Mouse (Mus musculus) lung, embryonic 16.5 days (tissue): Measurements from ENCODE around the gene Ttc41. TPM values are rescaled to one million over a fixed set of nuclear protein-coding genes. Genes with fewer than 3 reads are reported as not detected.

Experiments used
- ATAC-seq: fragments of 200-750 bp; cut with Nextera tagmentation; 2 replicates; pipeline ENCODE4 v1.8.0; 2017; ENCODE audit warnings: low read depth, mild to moderate bottlenecking, moderate library complexity
- H3K27ac ChIP-seq: fragments of 300-500 bp; sonication (generic); 2 replicates; pipeline ENCODE4 v1.5.1; 2014; ENCODE audit warnings: mild to moderate bottlenecking, control low read depth, low read length
- H3K27me3 ChIP-seq: fragments of 300-500 bp; sonication (generic); 2 replicates; pipeline ENCODE4 v1.6.1; 2014; ENCODE audit warnings: low read depth, low read length, mixed read lengths; ENCODE audit not compliant: control insufficient read depth, insufficient read depth
- H3K36me3 ChIP-seq: fragments of 300-500 bp; sonication (generic); 2 replicates; pipeline ENCODE4 v1.6.1; 2014; ENCODE audit warnings: low read length; ENCODE audit not compliant: control insufficient read depth, insufficient read depth
- H3K4me1 ChIP-seq: fragments of 300-500 bp; sonication (generic); replicated peaks from 2 replicates; pipeline ENCODE4 v1.6.1; 2014; ENCODE audit warnings: low read length, mixed read lengths; ENCODE audit not compliant: control insufficient read depth, insufficient read depth
- H3K4me2 ChIP-seq: fragments of 300-500 bp; sonication (generic); 2 replicates; pipeline ENCODE4 v1.6.1; 2014; ENCODE audit warnings: low read depth, low read length, control low read depth
- H3K4me3 ChIP-seq: fragments of 300-500 bp; sonication (generic); 2 replicates; pipeline ENCODE4 v1.5.1; 2014; ENCODE audit warnings: mild to moderate bottlenecking, low read length, control low read depth
- H3K9ac ChIP-seq: fragments of 300-500 bp; sonication (generic); 2 replicates; pipeline ENCODE4 v1.6.1; 2014; ENCODE audit warnings: low read length, control low read depth
- H3K9me3 ChIP-seq: fragments of 300-500 bp; sonication (generic); 2 replicates; pipeline ENCODE4 v1.6.1; 2016; ENCODE audit warnings: low read length; ENCODE audit not compliant: control insufficient read depth
- WGBS: fragments of 180-500 bp; shearing (Covaris S2); extraction: QIAGEN DNeasy Blood & Tissue Kit; methylation state at CpG from one replicate; pipeline ENCODE4 v1.1.7; 2014; 5-methylcytosine and 5-hydroxymethylcytosine counted together
- polyA plus RNA-seq: library from polyadenylated mRNA; unstranded; fragments of >200 nt; fragmentation: Nextera tagmentation; extraction: Ambion mirVana; gene quantifications from 2 replicates; pipeline ENCODE4 v1.2.1, GENCODE M21; 2015

Gene Ttc41
- polyA plus RNA-seq, 1 experiment from 2014 or later: 1.3 TPM

GRCm38 (mm10) chr10:86704141-86704540, 1.5 kb upstream of the Ttc41 start:
- H3K36me3 ChIP-seq: peaks cover 35% of the 10 kb centered on the region
- no peak for ATAC-seq
- peak overlapping the region; percentile 95 for H3K4me3 ChIP-seq
- 1% methylated on average over 8 of the region's 8 CpGs for WGBS
- no peaks in the 10 kb centered on the region for H3K9me3 ChIP-seq
- peak overlapping the region; percentile 95 for H3K4me2 ChIP-seq
- peak overlapping the region; percentile 99; the same call in 1 of the 2 replicates for H3K27ac ChIP-seq
- peak overlapping the region; percentile 98 for H3K9ac ChIP-seq
- H3K4me1 ChIP-seq: peaks cover 47% of the 10 kb centered on the region
- H3K27me3 ChIP-seq: no peaks in the 10 kb centered on the region

GRCm38 (mm10) chr10:86704589-86705191, 921 bp upstream of the Ttc41 start:
- Histone ChIP-seq H3K27me3 (no peaks in the 10 kb centered on the region), H3K4me2 (peak overlapping the region; percentile 95), H3K27ac (peak overlapping the region; percentile 99), H3K9ac (peak overlapping the region; percentile 98), H3K4me1 (peaks cover 41% of the 10 kb centered on the region), H3K9me3 (no peaks in the 10 kb centered on the region), H3K4me3 (peak overlapping the region; percentile 95), H3K36me3 (peaks cover 29% of the 10 kb centered on the region)
- WGBS: 0% methylated on average over 33 of the region's 33 CpGs
- ATAC-seq: peak; percentile 2

- H3K4me1 ChIP-seq: peaks cover 28% of the 10 kb centered on the region
- H3K27me3 ChIP-seq: no peaks in the 10 kb centered on the region
- 2% methylated on average over 33 of the region's 33 CpGs for WGBS
- ATAC-seq: peak; percentile 87
- peak overlapping the region; percentile 54 for H3K4me2 ChIP-seq
- H3K27ac ChIP-seq: peak overlapping the region; percentile 99
- H3K9ac ChIP-seq: peak overlapping the region; percentile 77
- peak overlapping the region; percentile 95 for H3K4me3 ChIP-seq
- H3K36me3 ChIP-seq: peaks cover 17% of the 10 kb centered on the region
- H3K9me3 ChIP-seq: no peaks in the 10 kb centered on the region
Measured at GRCm38 (mm10) chr10:86705922-86706752, 526 bp downstream of the Ttc41 start.

- H3K4me1 ChIP-seq: peaks cover 22% of the 10 kb centered on the region
- H3K9me3 ChIP-seq: no peaks in the 10 kb centered on the region
- WGBS: 83% methylated on average over 3 of the region's 3 CpGs
- no peak overlapping the region; the same call in 1 of the 2 replicates for H3K4me2 ChIP-seq
- no peak overlapping the region for H3K9ac ChIP-seq
- no peak overlapping the region for H3K27ac ChIP-seq
- H3K36me3 ChIP-seq: peaks cover 11% of the 10 kb centered on the region
- no peak for ATAC-seq
- no peak overlapping the region for H3K4me3 ChIP-seq
- no peaks in the 10 kb centered on the region for H3K27me3 ChIP-seq
Measured at GRCm38 (mm10) chr10:86707134-86707533, 1.5 kb downstream of the Ttc41 start.

GRCm38 (mm10) chr10:86712156-86712555, 6.5 kb downstream of the Ttc41 start:
- Histone ChIP-seq H3K9me3 (no peaks in the 10 kb centered on the region), H3K4me1 (no peaks in the 10 kb centered on the region), H3K27ac (no peak overlapping the region), H3K4me3 (no peak overlapping the region), H3K4me2 (no peak overlapping the region), H3K27me3 (no peaks in the 10 kb centered on the region), H3K36me3 (no peaks in the 10 kb centered on the region), H3K9ac (no peak overlapping the region)
- 75% methylated on average over 3 of the region's 3 CpGs for WGBS
- no peak for ATAC-seq

- Histone ChIP-seq H3K27ac (peak overlapping the region; percentile 28), H3K9me3 (no peaks in the 10 kb centered on the region), H3K36me3 (no peaks in the 10 kb centered on the region), H3K4me3 (peak overlapping the region; percentile 43), H3K4me1 (peaks cover 9% of the 10 kb centered on the region; the same call in 1 of the 2 replicates), H3K4me2 (peak overlapping the region; percentile 68), H3K9ac (peak overlapping the region; percentile 69), H3K27me3 (no peaks in the 10 kb centered on the region)
- 1% methylated on average over 12 of the region's 12 CpGs for WGBS
- ATAC-seq: peak; percentile 84
Measured at GRCm38 (mm10) chr10:86727548-86727980, 22.0 kb downstream of the Ttc41 start.

- H3K4me3 ChIP-seq: no peak overlapping the region
- no peaks in the 10 kb centered on the region for H3K9me3 ChIP-seq
- no peaks in the 10 kb centered on the region for H3K36me3 ChIP-seq
- no peaks in the 10 kb centered on the region for H3K27me3 ChIP-seq
- H3K4me2 ChIP-seq: peak overlapping the region; percentile 68
- peak overlapping the region; percentile 28 for H3K27ac ChIP-seq
- WGBS: 69% methylated on average over 3 of the region's 3 CpGs
- no peak for ATAC-seq
- H3K4me1 ChIP-seq: peaks cover 9% of the 10 kb centered on the region; the same call in 1 of the 2 replicates
- no peak overlapping the region for H3K9ac ChIP-seq
Measured at GRCm38 (mm10) chr10:86728176-86728575, 22.6 kb downstream of the Ttc41 start.

- Histone ChIP-seq H3K9ac (peak overlapping the region; percentile 75), H3K27me3 (no peaks in the 10 kb centered on the region), H3K4me3 (peak overlapping the region; percentile 55), H3K9me3 (no peaks in the 10 kb centered on the region), H3K4me2 (peak overlapping the region; percentile 75), H3K27ac (no peak overlapping the region; the same call in 1 of the 2 replicates), H3K36me3 (no peaks in the 10 kb centered on the region), H3K4me1 (peaks cover 9% of the 10 kb centered on the region; the same call in 1 of the 2 replicates)
- 11% methylated on average over 22 of the region's 22 CpGs for WGBS
- ATAC-seq: peak; percentile 45; the same call in 1 of the 2 replicates
Measured at GRCm38 (mm10) chr10:86730823-86731499, 25.4 kb downstream of the Ttc41 start.

GRCm38 (mm10) chr10:86731500-86731863, 25.9 kb downstream of the Ttc41 start:
- H3K27me3 ChIP-seq: no peaks in the 10 kb centered on the region
- no peak for ATAC-seq
- no peak overlapping the region for H3K4me3 ChIP-seq
- H3K9me3 ChIP-seq: no peaks in the 10 kb centered on the region
- no peak overlapping the region for H3K9ac ChIP-seq
- H3K27ac ChIP-seq: no peak overlapping the region
- 20% methylated on average over 2 of the region's 2 CpGs for WGBS
- peak overlapping the region; percentile 75; the same call in 1 of the 2 replicates for H3K4me2 ChIP-seq
- H3K36me3 ChIP-seq: no peaks in the 10 kb centered on the region
- peaks cover 9% of the 10 kb centered on the region; the same call in 1 of the 2 replicates for H3K4me1 ChIP-seq
